Mouse (Mus musculus): ENCODE measurements around the gene Calm3.

The Calm3 gene

GRCm38 (mm10) chr7:16915461-16916340 is 8.2 kb downstream of the Calm3 start:
- in situ Hi-C loops (cut with MboI, MseI) = no loop called here

GRCm38 (mm10) chr7:16914453-16915343 is 9.2 kb downstream of the Calm3 start:
- in situ Hi-C loops (cut with MboI, MseI) = no loop called here

- in situ Hi-C loops (cut with MboI, MseI) = no loop called here
Measured at GRCm38 (mm10) chr7:16913806-16914452, 10.0 kb downstream of the Calm3 start.

- in situ Hi-C loops (cut with MboI, MseI) = no loop called here
Measured at GRCm38 (mm10) chr7:16912360-16912759, 11.6 kb downstream of the Calm3 start.

GRCm38 (mm10) chr7:16911904-16912303 is 12.0 kb downstream of the Calm3 start:
- in situ Hi-C loops (cut with MboI, MseI) = no loop called here

GRCm38 (mm10) chr7:16909909-16910308 is 14.0 kb downstream of the Calm3 start:
- in situ Hi-C loops (cut with MboI, MseI) = loop anchor here (5.0 kb wide), 1 partner anchor 108 kb away; no protein-coding TSS in a partner anchor

GRCm38 (mm10) chr7:16908859-16909258 is 15.1 kb downstream of the Calm3 start:
- in situ Hi-C loops (cut with MboI, MseI) = loop anchor here (5.0 kb wide), 1 partner anchor 107 kb away; no protein-coding TSS in a partner anchor

GRCm38 (mm10) chr7:16908367-16908766 is 15.5 kb downstream of the Calm3 start:
- in situ Hi-C loops (cut with MboI, MseI) = loop anchor here (5.0 kb wide), 1 partner anchor 106 kb away; no protein-coding TSS in a partner anchor

DNA sequence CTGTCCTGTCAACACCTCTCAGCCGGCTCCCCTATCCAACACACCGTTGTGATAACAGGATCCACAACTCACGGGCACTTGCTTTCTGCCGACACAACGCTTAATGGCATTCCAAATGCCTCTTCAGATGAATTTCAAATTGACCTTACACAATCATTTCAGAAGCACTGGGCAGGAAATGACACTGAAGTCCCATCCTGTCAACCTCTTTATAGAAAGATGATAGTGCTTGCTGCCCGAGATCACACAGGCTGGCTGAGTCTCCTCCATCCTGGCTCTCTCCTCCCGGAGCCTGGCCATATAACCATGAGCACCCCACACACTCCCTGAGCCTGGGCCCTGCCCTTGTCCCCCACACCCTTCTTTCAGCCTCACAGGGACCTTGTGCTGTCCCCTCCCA is 16.1 kb downstream of the Calm3 start:
- in situ Hi-C loops (cut with MboI, MseI) = loop anchor here (5.0 kb wide), 1 partner anchor 106 kb away; no protein-coding TSS in a partner anchor

DNA sequence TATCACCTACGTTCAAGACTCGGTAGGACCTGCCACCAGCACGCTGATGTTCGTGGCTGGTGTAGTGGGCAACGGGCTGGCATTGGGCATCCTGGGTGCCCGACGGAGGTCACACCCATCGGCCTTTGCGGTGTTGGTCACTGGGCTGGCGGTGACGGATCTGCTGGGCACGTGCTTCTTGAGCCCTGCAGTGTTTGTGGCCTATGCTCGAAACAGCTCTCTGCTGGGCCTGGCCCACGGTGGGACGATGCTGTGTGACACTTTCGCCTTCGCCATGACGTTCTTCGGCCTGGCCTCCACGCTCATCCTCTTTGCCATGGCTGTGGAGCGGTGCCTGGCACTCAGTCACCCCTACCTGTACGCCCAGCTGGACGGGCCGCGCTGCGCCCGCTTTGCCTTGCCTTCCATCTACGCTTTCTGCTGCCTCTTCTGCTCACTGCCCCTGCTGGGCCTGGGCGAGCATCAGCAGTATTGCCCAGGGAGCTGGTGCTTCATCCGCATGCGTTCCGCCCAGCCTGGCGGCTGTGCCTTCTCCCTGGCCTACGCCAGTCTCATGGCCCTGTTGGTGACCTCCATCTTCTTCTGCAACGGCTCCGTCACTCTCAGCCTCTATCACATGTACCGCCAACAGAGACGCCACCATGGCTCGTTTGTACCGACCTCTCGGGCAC is 16.9 kb downstream of the Calm3 start:
- in situ Hi-C loops (cut with MboI, MseI) = loop anchor here (5.0 kb wide), 1 partner anchor 105 kb away; no protein-coding TSS in a partner anchor

GRCm38 (mm10) chr7:16906281-16906680 is 17.6 kb downstream of the Calm3 start, which contains the start of gene Ptgir:
Gene Ptgir, plus strand, starts transcription at chr7:16906490.
- in situ Hi-C loops (cut with MboI, MseI) = loop anchor here (5.0 kb wide), 1 partner anchor 104 kb away; no protein-coding TSS in a partner anchor

GRCm38 (mm10) chr7:16905491-16906021 is 18.4 kb downstream of the Calm3 start:
- in situ Hi-C loops (cut with MboI, MseI) = loop anchor here (5.0 kb wide), 1 partner anchor 103 kb away; no protein-coding TSS in a partner anchor

GRCm38 (mm10) chr7:16904120-16904675 is 19.7 kb downstream of the Calm3 start:
- in situ Hi-C loops (cut with MboI, MseI) = no loop called here

GRCm38 (mm10) chr7:16903439-16903955 is 20.4 kb downstream of the Calm3 start:
- in situ Hi-C loops (cut with MboI, MseI) = no loop called here

DNA sequence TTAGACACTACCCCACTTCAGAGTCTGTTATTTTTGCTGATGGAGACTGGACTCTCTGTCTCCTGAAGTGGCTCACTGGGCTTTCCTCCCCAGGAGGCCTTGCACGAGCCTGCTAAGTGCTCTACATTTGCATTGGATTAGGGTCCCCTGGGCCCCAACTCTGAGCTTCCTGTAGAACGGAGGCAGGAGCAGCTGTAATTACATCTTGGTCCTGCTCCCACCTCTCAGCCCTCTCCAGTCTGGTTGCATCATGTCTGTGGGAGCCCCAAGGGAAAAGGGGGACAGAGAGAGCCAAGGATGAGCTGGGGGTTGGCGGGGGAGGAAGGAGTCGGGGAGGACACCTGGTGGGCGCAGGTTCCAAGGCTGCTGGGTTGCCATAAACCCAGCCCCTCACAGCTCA is 23.4 kb downstream of the Calm3 start:
- in situ Hi-C loops (cut with MboI, MseI) = no loop called here

- in situ Hi-C loops (cut with MboI, MseI) = no loop called here
Measured at GRCm38 (mm10) chr7:16895511-16895910, 28.4 kb downstream of the Calm3 start.

GRCm38 (mm10) chr7:16895000-16895399 is 28.9 kb downstream of the Calm3 start:
- in situ Hi-C loops (cut with MboI, MseI) = no loop called here

DNA sequence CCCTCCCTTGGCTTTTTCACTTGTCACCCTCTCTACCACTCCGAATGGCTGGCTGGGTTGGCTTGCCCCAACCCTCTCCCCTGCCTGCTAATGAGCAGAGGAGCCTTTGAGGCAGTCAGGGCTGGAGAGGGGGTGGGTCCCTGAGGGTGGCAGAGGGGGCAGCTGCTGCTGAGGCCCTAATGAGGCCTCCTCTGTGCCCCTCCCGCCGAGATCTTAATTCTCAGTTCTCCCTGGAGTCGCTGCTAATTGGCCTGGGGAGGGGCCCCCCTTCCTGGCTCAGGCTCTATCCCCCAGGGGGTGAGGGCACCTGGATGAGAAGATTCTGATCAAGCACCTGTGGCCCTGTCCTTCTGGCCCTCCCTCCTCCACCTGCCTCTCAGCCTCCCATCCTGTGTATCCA is 29.6 kb downstream of the Calm3 start:
- in situ Hi-C loops (cut with MboI, MseI) = no loop called here

DNA sequence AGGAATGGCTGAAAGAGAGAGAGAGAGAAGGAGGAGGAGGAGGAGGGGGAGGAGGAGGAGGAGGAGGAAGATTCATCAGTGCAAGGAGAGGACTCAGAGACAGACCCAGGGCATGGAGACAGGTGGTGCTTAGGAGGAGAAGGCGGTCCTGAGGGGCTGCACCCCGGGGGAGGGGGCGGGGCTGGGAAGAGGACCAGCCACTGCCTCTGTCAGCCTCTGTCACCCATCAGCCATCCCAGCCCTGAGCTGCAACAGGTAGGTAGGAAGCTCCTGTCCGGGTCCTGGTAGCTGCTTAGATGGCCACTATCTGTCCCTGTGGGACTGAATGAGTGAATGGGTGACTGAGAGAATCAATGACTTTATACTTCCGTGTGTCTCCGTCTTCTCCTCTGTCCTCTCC is 30.3 kb downstream of the Calm3 start:
- in situ Hi-C loops (cut with MboI, MseI) = no loop called here

- in situ Hi-C loops (cut with MboI, MseI) = no loop called here
Measured at GRCm38 (mm10) chr7:16892352-16892730, 31.6 kb downstream of the Calm3 start.
